Mouse (Mus musculus): ENCODE data around the gene Vps37c. TPM values are rescaled to one million over a fixed set of nuclear protein-coding genes. Genes with fewer than 3 reads are reported as not detected.

Gene Vps37c
- polyA plus RNA-seq, 1 experiment from 2014 or later = 33.1 TPM

DNA sequence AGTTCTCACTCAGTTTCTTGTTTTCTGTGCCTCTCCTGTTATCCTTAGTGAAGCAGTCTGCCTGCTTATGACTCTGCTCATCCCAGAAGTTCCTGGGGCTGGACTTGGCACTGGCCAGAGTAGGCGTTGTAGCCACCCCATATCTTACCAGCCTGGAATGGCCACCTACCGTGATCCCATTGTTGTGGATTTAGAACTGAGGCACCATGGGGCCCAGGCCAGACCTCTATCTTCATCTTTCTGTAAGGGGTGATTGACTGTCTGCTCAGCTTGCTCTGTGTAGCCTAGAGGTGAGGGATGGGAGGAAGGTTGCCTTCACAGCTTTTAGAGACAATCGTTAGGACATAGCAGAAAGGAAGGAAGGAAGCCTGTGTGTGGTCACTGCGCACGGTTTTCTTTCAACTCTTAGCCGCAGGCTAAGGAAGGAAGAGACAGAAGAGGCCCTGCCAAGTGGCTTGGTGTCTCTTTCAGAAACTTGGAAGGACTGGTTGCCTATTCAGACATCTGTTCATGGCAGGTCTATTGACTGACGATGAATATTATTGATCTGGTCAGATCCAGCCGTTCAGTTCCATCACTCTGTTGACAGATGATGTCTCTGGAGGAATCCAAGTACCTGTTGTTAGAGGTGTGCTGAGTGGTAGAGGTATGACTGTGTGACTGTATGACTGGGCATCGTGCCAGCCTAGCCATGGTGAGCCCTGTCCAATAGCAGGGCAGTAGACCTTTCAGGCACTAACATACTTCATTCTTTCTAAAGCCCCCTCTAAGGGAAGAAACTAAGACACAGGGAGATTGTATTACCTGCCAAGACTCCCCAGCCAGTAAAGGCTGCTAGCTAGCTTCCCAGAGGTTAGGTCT is 9.8 kb downstream of the Vps37c start:
- Histone ChIP-seq H3K4me1 (ENCODE audit: insufficient read depth) (peaks cover 35% of the 10 kb centered on the region), H3K4me2 (no peak overlapping the region), H3K27ac (ENCODE audit: low read depth) (peak overlapping the region; percentile 76), H3K27me3 (ENCODE audit: insufficient read depth, low read length) (no peaks in the 10 kb centered on the region), H3K4me3 (ENCODE audit: low read depth, low read length) (no peak overlapping the region), H3K9me3 (ENCODE audit: low read depth, low read length) (no peaks in the 10 kb centered on the region), H3K9ac (no peak overlapping the region), H3K36me3 (ENCODE audit: insufficient read depth) (no peaks in the 10 kb centered on the region)
- TF ChIP-seq CTCF (IDR thresholded peaks at IDR 0.05; ENCODE audit: low read depth) = no peak
- DNase-seq (peak; percentile 47), ATAC-seq (ENCODE audit: insufficient read depth) (peak; percentile 39; the same call in 1 of the 2 replicates)
- 59% methylated on average over 9 of the region's 9 CpGs for WGBS

- Histone ChIP-seq H3K27ac (ENCODE audit: low read depth) (peak overlapping the region; percentile 76), H3K4me3 (ENCODE audit: low read depth, low read length) (no peak overlapping the region), H3K9me3 (ENCODE audit: low read depth, low read length) (no peaks in the 10 kb centered on the region), H3K4me1 (ENCODE audit: insufficient read depth) (peaks cover 35% of the 10 kb centered on the region), H3K9ac (no peak overlapping the region), H3K27me3 (ENCODE audit: insufficient read depth, low read length) (no peaks in the 10 kb centered on the region), H3K36me3 (ENCODE audit: insufficient read depth) (no peaks in the 10 kb centered on the region), H3K4me2 (peak overlapping the region; percentile 27)
- WGBS = 30% methylated on average over 9 of the region's 9 CpGs
- DNase-seq (peak; percentile 62), ATAC-seq (ENCODE audit: insufficient read depth) (peak; percentile 75)
- no peak for TF ChIP-seq CTCF (IDR thresholded peaks at IDR 0.05; ENCODE audit: low read depth)
Measured at GRCm38 (mm10) chr19:10699851-10700250, 11.3 kb downstream of the Vps37c start.

GRCm38 (mm10) chr19:10701013-10701726 is 12.6 kb downstream of the Vps37c start:
- H3K9ac ChIP-seq = no peak overlapping the region
- H3K4me3 ChIP-seq (ENCODE audit: low read depth, low read length) = no peak overlapping the region
- H3K4me2 ChIP-seq = no peak overlapping the region
- H3K27ac ChIP-seq (ENCODE audit: low read depth) = no peak overlapping the region
- H3K9me3 ChIP-seq (ENCODE audit: low read depth, low read length) = no peaks in the 10 kb centered on the region
- H3K36me3 ChIP-seq (ENCODE audit: insufficient read depth) = no peaks in the 10 kb centered on the region
- ATAC-seq (ENCODE audit: insufficient read depth) (no peak), DNase-seq (no peak)
- H3K4me1 ChIP-seq (ENCODE audit: insufficient read depth) = peaks cover 32% of the 10 kb centered on the region
- no peaks in the 10 kb centered on the region for H3K27me3 ChIP-seq (ENCODE audit: insufficient read depth, low read length)
- TF ChIP-seq CTCF (IDR thresholded peaks at IDR 0.05; ENCODE audit: low read depth) = no peak
- WGBS = 70% methylated on average over 6 of the region's 6 CpGs

DNA sequence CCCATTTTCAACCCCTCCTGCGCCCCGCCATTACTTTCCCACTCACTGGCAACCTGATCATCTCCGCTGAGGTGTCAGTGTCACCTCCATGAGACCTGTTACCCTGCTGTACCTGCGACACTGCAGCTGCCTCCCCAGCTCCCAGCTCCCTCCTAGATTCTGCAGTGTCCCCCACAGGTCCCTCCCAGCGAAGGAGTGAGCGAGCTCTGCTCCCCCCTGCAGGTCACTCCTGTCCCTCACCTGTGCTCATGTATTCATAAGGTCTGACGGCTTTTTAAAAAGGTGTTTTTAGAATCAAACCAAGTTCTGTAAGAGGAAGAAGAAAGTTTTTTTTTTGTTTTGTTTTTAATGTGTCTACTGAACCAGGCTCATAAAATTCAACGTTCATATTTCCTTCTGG is 13.6 kb downstream of the Vps37c start:
- Histone ChIP-seq H3K9ac (no peak overlapping the region), H3K4me3 (ENCODE audit: low read depth, low read length) (no peak overlapping the region), H3K4me2 (no peak overlapping the region), H3K27ac (ENCODE audit: low read depth) (no peak overlapping the region), H3K36me3 (ENCODE audit: insufficient read depth) (peaks cover 6% of the 10 kb centered on the region), H3K27me3 (ENCODE audit: insufficient read depth, low read length) (no peaks in the 10 kb centered on the region), H3K9me3 (ENCODE audit: low read depth, low read length) (no peaks in the 10 kb centered on the region), H3K4me1 (ENCODE audit: insufficient read depth) (peaks cover 29% of the 10 kb centered on the region)
- 67% methylated on average over 8 of the region's 8 CpGs for WGBS
- DNase-seq (no peak), ATAC-seq (ENCODE audit: insufficient read depth) (no peak)
- no peak for TF ChIP-seq CTCF (IDR thresholded peaks at IDR 0.05; ENCODE audit: low read depth)

GRCm38 (mm10) chr19:10703470-10703869 is 14.9 kb downstream of the Vps37c start:
- H3K9ac ChIP-seq = no peak overlapping the region
- ATAC-seq (ENCODE audit: insufficient read depth) = no peak
- H3K4me1 ChIP-seq (ENCODE audit: insufficient read depth) = peaks cover 19% of the 10 kb centered on the region
- DNase-seq = no peak
- peaks cover 11% of the 10 kb centered on the region for H3K36me3 ChIP-seq (ENCODE audit: insufficient read depth)
- no peaks in the 10 kb centered on the region for H3K9me3 ChIP-seq (ENCODE audit: low read depth, low read length)
- WGBS = 89% methylated on average over 8 of the region's 8 CpGs
- H3K4me3 ChIP-seq (ENCODE audit: low read depth, low read length) = no peak overlapping the region
- no peaks in the 10 kb centered on the region for H3K27me3 ChIP-seq (ENCODE audit: insufficient read depth, low read length)
- H3K4me2 ChIP-seq = no peak overlapping the region
- TF ChIP-seq CTCF (IDR thresholded peaks at IDR 0.05; ENCODE audit: low read depth) = no peak
- H3K27ac ChIP-seq (ENCODE audit: low read depth) = no peak overlapping the region

GRCm38 (mm10) chr19:10707087-10707875 is 18.7 kb downstream of the Vps37c start:
- Histone ChIP-seq H3K4me2 (no peak overlapping the region), H3K9me3 (ENCODE audit: low read depth, low read length) (no peaks in the 10 kb centered on the region), H3K4me1 (ENCODE audit: insufficient read depth) (no peaks in the 10 kb centered on the region), H3K27ac (ENCODE audit: low read depth) (no peak overlapping the region), H3K36me3 (ENCODE audit: insufficient read depth) (peaks cover 32% of the 10 kb centered on the region), H3K27me3 (ENCODE audit: insufficient read depth, low read length) (no peaks in the 10 kb centered on the region), H3K4me3 (ENCODE audit: low read depth, low read length) (no peak overlapping the region), H3K9ac (no peak overlapping the region)
- no peak for TF ChIP-seq CTCF (IDR thresholded peaks at IDR 0.05; ENCODE audit: low read depth)
- 70% methylated on average over 13 of the region's 13 CpGs for WGBS
- DNase-seq (no peak), ATAC-seq (ENCODE audit: insufficient read depth) (no peak)
